Mouse (Mus musculus): ENCODE measurements around the gene Fgf8. TPM values are rescaled to one million over a fixed set of nuclear protein-coding genes. Genes with fewer than 3 reads are reported as not detected.
A peak's percentile ranks its signal among the peaks of the same experiment; 100 is the strongest.

The Fgf8 gene
- polyA plus RNA-seq, 1 experiment from 2014 or later, result 78.5 TPM

DNA sequence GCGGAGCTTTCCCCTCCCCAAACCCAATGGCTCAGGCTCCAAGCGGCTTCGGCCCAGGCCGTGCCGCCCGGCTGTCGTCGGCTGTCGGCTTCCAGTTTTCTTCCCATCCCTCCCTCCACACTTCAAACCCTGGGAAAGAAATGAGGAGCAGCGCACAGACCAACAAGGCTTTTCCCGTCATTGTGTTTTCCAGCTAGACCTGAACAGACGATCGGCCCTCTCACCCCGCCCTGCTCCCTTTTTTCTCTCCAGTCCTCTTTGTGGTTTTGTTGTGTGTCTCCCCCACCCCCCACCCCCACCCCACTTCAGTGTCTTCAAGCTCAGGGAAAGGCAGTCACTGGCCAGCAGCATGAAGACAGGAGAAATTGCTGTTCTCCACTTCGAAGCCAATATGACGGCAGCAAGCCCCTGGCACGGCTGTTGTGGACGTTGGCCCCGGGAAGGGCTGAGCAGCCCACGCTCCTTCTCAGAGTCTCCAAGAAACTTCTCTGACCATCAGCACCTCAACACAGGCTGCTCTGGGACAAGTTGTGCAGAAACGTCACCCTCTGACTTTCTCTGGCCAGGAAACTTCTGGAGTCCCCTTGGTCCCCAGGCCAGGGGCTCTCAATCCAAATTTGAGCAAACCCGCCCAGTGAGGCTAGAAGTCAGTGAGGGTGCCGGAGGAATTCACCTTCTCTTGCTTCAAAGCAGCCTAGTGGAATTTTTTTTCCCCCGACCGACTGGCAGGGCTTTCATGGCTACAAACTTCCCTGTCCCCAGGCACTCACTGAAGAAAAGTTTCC, 47.0 kb downstream of the Fgf8 start:
- Histone ChIP-seq H3K36me3 (no peaks in the 10 kb centered on the region), H3K4me3 (no peak overlapping the region), H3K27ac (no peak overlapping the region), H3K27me3 (ENCODE audit: low read depth, poor library complexity, severe bottlenecking) (peaks cover 6% of the 10 kb centered on the region; the same call in 1 of the 2 replicates), H3K9me3 (replicated peaks) (no peaks in the 10 kb centered on the region), H3K4me1 (peaks cover 19% of the 10 kb centered on the region)
- WGBS, result 49% methylated on average over 25 of the region's 25 CpGs
- no peak for DNase-seq (ENCODE audit: low spot score)

DNA sequence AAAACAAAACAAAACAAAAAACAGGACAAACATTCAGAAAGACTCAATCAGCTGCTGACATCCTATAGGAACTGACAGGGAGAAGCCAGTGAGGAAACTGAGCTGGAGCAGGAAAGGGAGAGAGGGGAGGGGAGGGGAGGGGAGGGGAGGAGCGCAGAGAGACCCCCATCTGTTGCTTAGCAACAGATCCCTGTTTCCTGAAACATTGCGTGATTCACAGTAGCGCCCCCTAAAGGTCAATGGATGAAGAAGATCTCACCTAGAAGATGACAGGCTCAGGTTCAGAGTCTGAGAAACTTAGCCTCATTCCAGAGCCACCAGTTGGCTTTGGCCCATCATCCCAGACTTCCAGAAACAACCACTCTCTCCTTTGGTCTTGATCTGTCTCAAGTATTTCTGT, 48.7 kb downstream of the Fgf8 start:
- no peaks in the 10 kb centered on the region for H3K9me3 ChIP-seq (replicated peaks)
- DNase-seq (ENCODE audit: low spot score), result no peak
- WGBS, result 56% methylated on average over 3 of the region's 3 CpGs
- peaks cover 26% of the 10 kb centered on the region for H3K4me1 ChIP-seq
- H3K27me3 ChIP-seq (ENCODE audit: low read depth, poor library complexity, severe bottlenecking), result peaks cover 6% of the 10 kb centered on the region; the same call in 1 of the 2 replicates
- no peak overlapping the region for H3K4me3 ChIP-seq
- no peak overlapping the region for H3K27ac ChIP-seq
- H3K36me3 ChIP-seq, result no peaks in the 10 kb centered on the region

DNA sequence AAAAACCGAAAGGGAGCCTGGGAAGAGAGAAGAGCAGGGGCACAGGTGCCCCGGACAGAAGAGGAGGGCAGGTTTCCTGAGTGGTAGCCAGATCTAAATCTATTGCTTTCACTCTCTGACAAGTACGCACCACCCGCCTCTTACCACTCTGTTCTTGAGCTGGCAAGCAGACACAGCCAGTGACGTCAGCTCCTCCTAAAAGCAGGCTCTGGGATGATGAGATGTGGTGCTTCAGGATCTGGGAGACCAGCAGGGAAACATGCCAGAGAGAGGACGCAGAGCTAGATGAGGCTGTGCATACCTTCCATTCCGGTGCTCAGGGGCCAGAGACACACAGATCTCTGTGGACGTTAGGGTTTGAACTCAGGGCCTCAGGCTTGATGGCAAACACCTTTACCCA, 50.5 kb downstream of the Fgf8 start:
- Histone ChIP-seq H3K36me3 (no peaks in the 10 kb centered on the region), H3K27me3 (ENCODE audit: low read depth, poor library complexity, severe bottlenecking) (peaks cover 6% of the 10 kb centered on the region; the same call in 1 of the 2 replicates), H3K9me3 (replicated peaks) (no peaks in the 10 kb centered on the region), H3K27ac (no peak overlapping the region), H3K4me3 (no peak overlapping the region), H3K4me1 (peaks cover 26% of the 10 kb centered on the region)
- 95% methylated on average over 8 of the region's 8 CpGs for WGBS
- DNase-seq (ENCODE audit: low spot score), result no peak

DNA sequence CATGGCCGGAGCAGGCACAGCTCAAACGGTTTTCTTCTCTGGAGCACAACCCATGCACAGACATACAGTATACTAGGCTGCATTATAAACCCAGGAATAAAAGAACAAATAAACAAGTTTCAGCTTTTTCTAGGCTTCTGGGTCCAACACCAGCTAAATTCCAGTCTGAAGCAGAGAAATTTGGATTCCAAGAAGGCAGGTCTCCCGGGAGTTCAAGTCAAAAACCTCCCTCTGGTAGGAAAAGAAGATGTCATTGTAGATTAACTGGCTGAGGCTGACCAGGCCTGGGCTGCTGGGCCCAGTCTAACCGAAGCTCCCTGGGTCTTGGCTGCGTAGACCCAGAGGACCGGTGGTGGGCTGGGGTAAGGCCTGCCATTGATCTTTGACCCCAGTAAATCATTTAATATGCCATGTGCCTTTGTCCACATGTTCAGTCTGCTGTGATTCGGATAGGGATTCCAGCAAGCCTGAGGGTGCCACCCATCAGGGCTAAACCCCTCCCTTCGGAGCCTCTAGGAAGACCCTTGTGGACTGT, 51.6 kb downstream of the Fgf8 start:
- WGBS, result 42% methylated on average over 8 of the region's 8 CpGs
- no peak for DNase-seq (ENCODE audit: low spot score)

GRCm38 (mm10) chr19:45687001-45687400, 55.7 kb downstream of the Fgf8 start:
- H3K36me3 ChIP-seq, result no peaks in the 10 kb centered on the region
- no peaks in the 10 kb centered on the region for H3K9me3 ChIP-seq (replicated peaks)
- H3K27me3 ChIP-seq (ENCODE audit: low read depth, poor library complexity, severe bottlenecking), result peaks cover 13% of the 10 kb centered on the region; the same call in 1 of the 2 replicates
- H3K4me3 ChIP-seq, result no peak overlapping the region
- 81% methylated on average over 4 of the region's 4 CpGs for WGBS
- DNase-seq (ENCODE audit: low spot score), result no peak
- peaks cover 15% of the 10 kb centered on the region for H3K4me1 ChIP-seq
- no peak overlapping the region for H3K27ac ChIP-seq

More for the DNA sequence above, 51.6 kb downstream of the Fgf8 start:
- peak overlapping the region; percentile 36; the same call in 1 of the 2 replicates for H3K27ac ChIP-seq
- H3K36me3 ChIP-seq, result no peaks in the 10 kb centered on the region
- H3K27me3 ChIP-seq (ENCODE audit: low read depth, poor library complexity, severe bottlenecking), result peaks cover 13% of the 10 kb centered on the region; the same call in 1 of the 2 replicates
- H3K4me1 ChIP-seq, result peaks cover 23% of the 10 kb centered on the region
- no peaks in the 10 kb centered on the region for H3K9me3 ChIP-seq (replicated peaks)
- no peak overlapping the region for H3K4me3 ChIP-seq

Other genes with a start within 250 kb of the Fgf8 start
- gene Poll, start 182.4 kb downstream of the Fgf8 start, polyA plus RNA-seq (2016; fragmentation: Nextera tagmentation; extraction: Ambion mirVana), result 22.6 and 25.9 TPM in 2 replicates
- gene Gm17018, start 182.3 kb downstream of the Fgf8 start, polyA plus RNA-seq (2016; fragmentation: Nextera tagmentation; extraction: Ambion mirVana), result 43.0 and 43.6 TPM in 2 replicates
- gene Fbxw4, start 82.6 kb downstream of the Fgf8 start, polyA plus RNA-seq (2016; fragmentation: Nextera tagmentation; extraction: Ambion mirVana), result 3.9 and 5.3 TPM in 2 replicates
- gene Npm3, start 6.7 kb upstream of the Fgf8 start, polyA plus RNA-seq (2016; fragmentation: Nextera tagmentation; extraction: Ambion mirVana), result 13.3 and 14.9 TPM in 2 replicates
- 54.2 and 68.9 TPM in 2 replicates for gene Mgea5, start 40.9 kb upstream of the Fgf8 start, polyA plus RNA-seq (2016; fragmentation: Nextera tagmentation; extraction: Ambion mirVana)
- 0.14 and 0.18 TPM in 2 replicates for gene Kcnip2, start 73.1 kb upstream of the Fgf8 start, polyA plus RNA-seq (2016; fragmentation: Nextera tagmentation; extraction: Ambion mirVana)